Mouse (Mus musculus): ENCODE results near the gene Dirc2. TPM values are rescaled to one million over a fixed set of nuclear protein-coding genes. Genes with fewer than 3 reads are reported as not detected.

Gene Dirc2
- polyA plus RNA-seq, 1 experiment, result 41.7 TPM

DNA sequence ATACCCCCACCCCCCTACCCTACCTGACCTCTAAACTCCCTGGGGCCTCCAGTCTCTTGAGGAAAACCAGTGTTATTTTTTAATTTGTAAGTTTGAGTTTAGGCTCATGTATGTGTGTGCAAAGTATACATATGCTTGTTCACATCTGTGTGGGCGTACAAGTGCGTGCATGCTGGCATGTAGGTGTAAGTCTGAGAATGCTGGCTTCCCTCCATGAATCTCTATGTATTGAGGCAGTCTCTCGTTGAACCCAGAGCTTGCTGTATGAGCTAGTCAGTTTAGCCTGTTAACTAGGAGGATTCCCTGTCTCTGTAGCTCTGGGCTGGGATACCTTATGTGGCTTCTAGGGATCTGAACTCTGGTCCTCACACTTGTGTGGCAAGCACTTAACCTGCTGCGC, 8.6 kb upstream of the Dirc2 start:
- DNase-seq, result no peak
- no peak for TF ChIP-seq POLR2A (IDR thresholded peaks at IDR 0.05; ENCODE audit: borderline replicate concordance, extremely low read depth, low read depth, low read length)
- TF ChIP-seq CTCF (IDR thresholded peaks at IDR 0.05; ENCODE audit: insufficient read depth, low read length), result no peak
- no peaks in the 10 kb centered on the region for H3K4me1 ChIP-seq (ENCODE audit: control insufficient read depth, insufficient read depth, low read length)
- 90% methylated on average over 4 of the region's 4 CpGs for WGBS
- no peak overlapping the region for H3K4me3 ChIP-seq (replicated peaks; ENCODE audit: extremely low read depth, low read depth, low read length)

DNA sequence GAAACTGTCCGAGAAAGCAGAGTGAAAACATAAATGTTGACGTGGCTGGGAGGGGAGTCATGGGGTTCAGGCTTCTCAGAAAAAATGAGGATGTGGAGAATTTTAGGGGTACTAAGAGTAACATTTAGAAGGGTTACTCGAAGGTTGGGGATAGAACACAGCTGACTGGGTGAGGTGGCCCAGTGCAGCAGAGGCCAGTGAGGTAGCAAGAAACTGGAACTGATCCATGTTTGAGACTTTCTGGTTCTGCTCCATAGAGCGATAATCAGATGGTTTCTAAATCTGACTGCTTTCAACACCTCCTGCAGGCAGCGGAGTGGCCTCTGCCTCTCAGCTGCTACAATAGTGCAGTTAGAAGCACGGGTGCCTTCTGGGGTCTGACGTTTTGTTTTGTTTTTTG, 7.6 kb upstream of the Dirc2 start:
- Histone ChIP-seq H3K4me3 (replicated peaks; ENCODE audit: extremely low read depth, low read depth, low read length) (no peak overlapping the region), H3K4me1 (ENCODE audit: control insufficient read depth, insufficient read depth, low read length) (no peaks in the 10 kb centered on the region)
- TF ChIP-seq POLR2A (IDR thresholded peaks at IDR 0.05; ENCODE audit: borderline replicate concordance, extremely low read depth, low read depth, low read length) (no peak), CTCF (IDR thresholded peaks at IDR 0.05; ENCODE audit: insufficient read depth, low read length) (no peak)
- DNase-seq, result no peak
- WGBS, result 78% methylated on average over 7 of the region's 7 CpGs

DNA sequence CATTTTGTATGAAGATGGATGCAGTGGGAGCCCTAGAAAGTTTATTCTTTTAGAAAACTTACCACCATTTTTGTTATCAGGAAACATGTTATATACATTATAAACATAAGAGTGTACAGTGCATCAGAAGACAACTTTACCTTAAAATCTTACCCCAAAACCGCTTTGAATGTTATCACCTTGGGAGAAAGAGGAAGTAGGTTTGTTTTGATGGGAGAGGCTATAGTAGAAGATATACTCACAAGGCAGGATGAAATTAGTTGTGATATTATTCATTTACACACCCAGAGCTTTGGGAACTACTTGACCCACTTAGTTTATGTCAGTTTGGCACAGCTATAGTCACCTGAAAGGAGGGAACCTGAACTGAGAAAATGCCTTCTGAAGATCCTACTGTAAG, 6.7 kb upstream of the Dirc2 start:
- no peak for TF ChIP-seq POLR2A (IDR thresholded peaks at IDR 0.05; ENCODE audit: borderline replicate concordance, extremely low read depth, low read depth, low read length)
- no peak for TF ChIP-seq CTCF (IDR thresholded peaks at IDR 0.05; ENCODE audit: insufficient read depth, low read length)
- WGBS, result 74% methylated on average over 1 of the region's 1 CpGs
- Histone ChIP-seq H3K4me1 (ENCODE audit: control insufficient read depth, insufficient read depth, low read length) (no peaks in the 10 kb centered on the region), H3K4me3 (replicated peaks; ENCODE audit: extremely low read depth, low read depth, low read length) (no peak overlapping the region)
- DNase-seq, result no peak

DNA sequence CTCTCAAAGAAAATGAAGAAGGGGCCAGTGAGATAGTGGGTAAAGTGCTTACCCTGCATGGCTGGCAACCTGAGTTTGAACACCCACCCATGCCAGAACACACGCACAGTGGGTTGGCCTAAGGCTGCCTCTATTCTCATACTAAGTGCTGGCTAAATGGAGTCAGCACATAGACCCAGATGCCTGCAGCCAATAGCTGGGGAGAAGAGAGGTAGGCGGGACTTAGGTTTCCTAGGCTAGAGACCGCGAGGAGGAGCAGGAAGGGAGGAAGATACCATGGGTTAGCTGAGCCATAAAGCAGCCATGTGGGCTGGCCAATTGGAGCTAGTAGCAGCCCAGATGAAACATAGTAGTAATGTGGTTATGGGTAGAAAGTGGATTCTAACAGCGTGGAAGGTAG, 3.4 kb upstream of the Dirc2 start:
- DNase-seq, result no peak
- Histone ChIP-seq H3K4me3 (replicated peaks; ENCODE audit: extremely low read depth, low read depth, low read length) (no peak overlapping the region), H3K4me1 (ENCODE audit: control insufficient read depth, insufficient read depth, low read length) (peaks cover 2% of the 10 kb centered on the region; the same call in 1 of the 2 replicates)
- 88% methylated on average over 5 of the region's 5 CpGs for WGBS
- TF ChIP-seq POLR2A (IDR thresholded peaks at IDR 0.05; ENCODE audit: borderline replicate concordance, extremely low read depth, low read depth, low read length) (no peak), CTCF (IDR thresholded peaks at IDR 0.05; ENCODE audit: insufficient read depth, low read length) (no peak)

- TF ChIP-seq POLR2A (IDR thresholded peaks at IDR 0.05; ENCODE audit: borderline replicate concordance, extremely low read depth, low read depth, low read length), result no peak
- no peak for DNase-seq
- H3K4me3 ChIP-seq (replicated peaks; ENCODE audit: extremely low read depth, low read depth, low read length), result no peak overlapping the region
- WGBS, result 86% methylated on average over 5 of the region's 5 CpGs
- peaks cover 2% of the 10 kb centered on the region; the same call in 1 of the 2 replicates for H3K4me1 ChIP-seq (ENCODE audit: control insufficient read depth, insufficient read depth, low read length)
Observed at GRCm38 (mm10) chr16:35771606-35772005, 2.5 kb upstream of the Dirc2 start.

DNA sequence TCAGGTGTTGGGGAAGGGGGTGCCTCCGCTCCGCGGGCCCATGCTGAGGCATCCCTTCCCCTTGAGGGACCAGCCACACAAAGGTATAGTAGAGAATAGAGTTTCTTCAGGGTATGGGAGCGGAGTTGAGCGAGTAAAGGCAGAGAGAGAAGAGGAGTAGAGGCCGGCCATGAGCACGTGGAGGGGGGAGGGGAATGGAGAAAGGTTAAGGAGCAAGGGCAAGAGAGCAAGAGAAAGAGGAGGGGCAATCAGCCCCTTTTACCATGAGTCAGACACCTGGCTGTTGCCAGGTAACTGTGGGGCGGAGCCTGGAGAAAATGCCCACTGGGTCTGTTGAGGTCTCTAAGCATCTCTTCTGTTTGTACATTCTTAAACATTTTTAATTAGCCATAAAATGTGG, 2.0 kb upstream of the Dirc2 start:
- Histone ChIP-seq H3K4me3 (replicated peaks; ENCODE audit: extremely low read depth, low read depth, low read length) (no peak overlapping the region), H3K4me1 (ENCODE audit: control insufficient read depth, insufficient read depth, low read length) (peaks cover 4% of the 10 kb centered on the region; the same call in 1 of the 2 replicates)
- 39% methylated on average over 8 of the region's 8 CpGs for WGBS
- no peak for DNase-seq
- no peak for TF ChIP-seq POLR2A (IDR thresholded peaks at IDR 0.05; ENCODE audit: borderline replicate concordance, extremely low read depth, low read depth, low read length)
- TF ChIP-seq CTCF (IDR thresholded peaks at IDR 0.05; ENCODE audit: insufficient read depth, low read length), result no peak

DNA sequence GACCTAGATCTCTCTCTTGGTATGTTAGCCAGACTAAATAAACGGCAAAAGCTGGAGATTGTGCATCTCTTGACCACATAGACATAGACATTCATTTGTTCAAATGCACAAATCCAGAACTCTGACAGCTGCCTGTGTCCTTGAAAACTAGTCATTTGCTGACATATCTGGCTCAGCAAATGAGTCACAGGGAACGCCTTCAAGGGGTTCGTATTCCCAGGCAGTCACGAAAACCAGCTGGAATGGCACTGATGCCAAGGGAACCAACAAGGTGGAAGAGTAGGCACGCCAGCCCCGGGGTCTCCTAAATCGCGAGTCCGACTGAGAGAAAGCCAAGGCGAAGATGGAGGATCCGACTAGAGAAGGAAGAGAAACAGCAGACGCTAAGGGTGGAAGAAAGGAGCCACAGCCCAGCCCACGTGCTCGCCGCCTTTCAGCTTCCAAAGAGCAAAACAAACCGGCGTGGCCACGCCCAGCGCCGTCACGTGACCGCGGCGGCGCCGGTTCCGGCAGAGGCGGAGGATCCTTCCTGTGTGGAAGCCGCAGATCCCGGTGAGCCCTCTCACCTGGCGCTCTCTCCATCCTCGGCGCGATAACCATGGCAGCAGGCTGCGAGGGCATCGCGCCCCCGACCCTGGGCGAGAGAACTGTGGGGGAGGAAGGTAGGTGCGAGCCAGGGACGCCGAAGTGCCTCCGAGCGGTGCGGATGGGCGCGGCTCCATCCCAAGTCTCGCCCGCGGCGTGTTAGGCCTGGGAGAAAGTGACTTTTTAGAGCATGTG, 912 bp upstream of the Dirc2 start, which contains the start of gene Hspbap1:
Hspbap1 (plus strand) TSS at position 498 of the 780 bp plus-strand sequence.
- TF ChIP-seq CTCF (IDR thresholded peaks at IDR 0.05; ENCODE audit: insufficient read depth, low read length) (no peak), POLR2A (IDR thresholded peaks at IDR 0.05; ENCODE audit: borderline replicate concordance, extremely low read depth, low read depth, low read length) (peak; percentile 75; the same call in 1 of the 2 replicates)
- WGBS, result under 1% methylated on average over 51 of the region's 51 CpGs
- peak; percentile 92 for DNase-seq
- Histone ChIP-seq H3K4me1 (ENCODE audit: control insufficient read depth, insufficient read depth, low read length) (peaks cover 4% of the 10 kb centered on the region; the same call in 1 of the 2 replicates), H3K4me3 (replicated peaks; ENCODE audit: extremely low read depth, low read depth, low read length) (peak within 1 kb of the TSS; percentile 97)

DNA sequence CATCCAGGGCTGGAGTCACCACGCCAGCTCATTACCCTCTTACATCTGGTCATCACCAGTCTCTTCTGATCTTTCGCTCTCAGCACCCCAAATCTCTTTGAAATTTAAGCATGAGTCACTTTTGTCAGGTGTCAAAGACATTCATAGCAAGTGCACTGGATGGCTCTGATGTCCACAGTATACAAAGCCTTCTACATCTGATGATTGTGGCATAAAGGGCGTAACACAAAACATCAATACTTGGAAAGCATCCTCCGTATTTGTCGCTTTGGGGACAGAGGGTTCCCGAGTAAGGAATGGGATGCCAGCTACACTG, 729 bp downstream of the Dirc2 start:
- DNase-seq, result no peak
- peaks cover 7% of the 10 kb centered on the region; the same call in 1 of the 2 replicates for H3K4me1 ChIP-seq (ENCODE audit: control insufficient read depth, insufficient read depth, low read length)
- 26% methylated on average over 6 of the region's 6 CpGs for WGBS
- H3K4me3 ChIP-seq (replicated peaks; ENCODE audit: extremely low read depth, low read depth, low read length), result peak overlapping the region; percentile 94
- no peak for TF ChIP-seq POLR2A (IDR thresholded peaks at IDR 0.05; ENCODE audit: borderline replicate concordance, extremely low read depth, low read depth, low read length)

DNA sequence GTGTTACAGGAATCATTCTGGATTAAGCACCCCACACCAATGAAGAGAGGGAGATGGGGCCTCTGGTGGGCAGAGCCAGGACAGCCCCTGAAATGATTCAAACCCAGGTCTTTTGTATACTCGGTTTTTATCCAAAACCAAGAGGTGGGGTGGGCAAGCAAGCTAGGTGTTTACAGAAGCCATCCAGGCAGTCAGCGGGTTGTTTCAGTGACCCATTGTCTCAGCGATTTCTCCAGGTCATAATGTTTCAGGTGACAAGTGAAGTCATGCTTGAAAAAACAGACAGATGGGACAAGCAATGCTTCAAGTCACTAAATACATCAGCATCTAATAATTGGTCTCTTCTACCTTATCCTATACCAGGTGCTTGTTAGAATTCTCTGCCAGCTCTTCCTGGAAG, 2.8 kb downstream of the Dirc2 start:
- TF ChIP-seq POLR2A (IDR thresholded peaks at IDR 0.05; ENCODE audit: borderline replicate concordance, extremely low read depth, low read depth, low read length) (no peak), CTCF (IDR thresholded peaks at IDR 0.05; ENCODE audit: insufficient read depth, low read length) (no peak)
- WGBS, result 79% methylated on average over 3 of the region's 3 CpGs
- Histone ChIP-seq H3K4me1 (ENCODE audit: control insufficient read depth, insufficient read depth, low read length) (peaks cover 7% of the 10 kb centered on the region; the same call in 1 of the 2 replicates), H3K4me3 (replicated peaks; ENCODE audit: extremely low read depth, low read depth, low read length) (no peak overlapping the region)
- no peak for DNase-seq

DNA sequence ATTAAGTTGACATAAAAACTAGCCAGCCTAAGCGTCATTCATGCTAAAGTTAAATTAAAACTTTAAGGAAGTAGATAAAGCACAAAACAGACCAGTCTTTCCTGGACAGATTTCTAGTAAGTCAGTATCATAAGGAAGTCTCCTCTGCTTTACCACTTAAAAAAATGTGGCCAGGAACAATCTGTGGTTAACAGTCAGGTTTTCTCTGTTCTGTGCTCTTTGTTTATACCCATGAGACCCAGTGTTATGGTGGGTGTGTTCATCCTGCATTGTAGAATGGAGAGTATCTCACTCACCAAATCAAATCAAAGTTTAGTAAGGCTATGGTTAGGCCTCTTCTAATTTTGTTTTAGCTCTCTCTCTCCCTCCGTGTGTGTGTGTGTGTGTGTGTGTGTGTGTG, 3.7 kb downstream of the Dirc2 start:
- Histone ChIP-seq H3K4me3 (replicated peaks; ENCODE audit: extremely low read depth, low read depth, low read length) (no peak overlapping the region), H3K4me1 (ENCODE audit: control insufficient read depth, insufficient read depth, low read length) (peaks cover 7% of the 10 kb centered on the region; the same call in 1 of the 2 replicates)
- TF ChIP-seq CTCF (IDR thresholded peaks at IDR 0.05; ENCODE audit: insufficient read depth, low read length) (no peak), POLR2A (IDR thresholded peaks at IDR 0.05; ENCODE audit: borderline replicate concordance, extremely low read depth, low read depth, low read length) (no peak)
- WGBS, result 51% methylated on average over 2 of the region's 2 CpGs
- no peak for DNase-seq

Measured in lung, adult 2 months (tissue).